Mouse (Mus musculus) limb, embryonic 12.5 days (tissue): Measurements from ENCODE around the gene Sprr2d. TPM values are rescaled to one million over a fixed set of nuclear protein-coding genes. Genes with fewer than 3 reads are reported as not detected.

Experiments
- polyA plus RNA-seq: library from polyadenylated mRNA; unstranded; fragments of >200 nt; fragmentation: Nextera tagmentation; extraction: Ambion mirVana; gene quantifications from 2 replicates; pipeline ENCODE4 v1.2.1, GENCODE M21; 2016

The Sprr2d gene
- polyA plus RNA-seq, 1 experiment from 2014 or later: not detected

Other genes starting within 250 kb of the Sprr2d start
- gene Prr9, start 215.2 kb upstream of the Sprr2d start, polyA plus RNA-seq: not detected in 2 replicates
- not detected in 2 replicates for gene Lelp1, start 196.4 kb upstream of the Sprr2d start, polyA plus RNA-seq
- not detected in 2 replicates for gene Sprr2a1, start 123.3 kb upstream of the Sprr2d start, polyA plus RNA-seq
- 0.90 and 1.0 TPM in 2 replicates for gene Sprr2a2, start 123.2 kb upstream of the Sprr2d start, polyA plus RNA-seq
- gene Sprr2a3, start 53.7 kb upstream of the Sprr2d start, polyA plus RNA-seq: not detected in 2 replicates
- not detected in 2 replicates for gene Sprr2b, start 22.5 kb upstream of the Sprr2d start, polyA plus RNA-seq
- gene Sprr2e, start 13.0 kb downstream of the Sprr2d start, polyA plus RNA-seq: not detected in 2 replicates
- gene Sprr2f, start 26.0 kb downstream of the Sprr2d start, polyA plus RNA-seq: not detected in 2 replicates
- gene Sprr2h, start 46.5 kb downstream of the Sprr2d start, polyA plus RNA-seq: not detected in 2 replicates
- gene Sprr2i, start 68.9 kb downstream of the Sprr2d start, polyA plus RNA-seq: not detected in 2 replicates
- gene Sprr2j-ps, start 78.9 kb downstream of the Sprr2d start, polyA plus RNA-seq: not detected in 2 replicates
- 6.4 and 7.6 TPM in 2 replicates for gene Gm9774, start 90.3 kb downstream of the Sprr2d start, polyA plus RNA-seq
- gene Sprr2k, start 93.4 kb downstream of the Sprr2d start, polyA plus RNA-seq: not detected in 2 replicates
- not detected in 2 replicates for gene Sprr1b, start 99.6 kb downstream of the Sprr2d start, polyA plus RNA-seq
- not detected in 2 replicates for gene Sprr3, start 119.6 kb downstream of the Sprr2d start, polyA plus RNA-seq
- gene Sprr1a, start 146.8 kb downstream of the Sprr2d start, polyA plus RNA-seq: not detected in 2 replicates
- gene Sprr4, start 161.4 kb downstream of the Sprr2d start, polyA plus RNA-seq: not detected in 2 replicates
- gene 2310046K23Rik, start 195.4 kb downstream of the Sprr2d start, polyA plus RNA-seq: not detected in 2 replicates
- gene Ivl, start 234.6 kb downstream of the Sprr2d start, polyA plus RNA-seq: 0.18 TPM in 1 of 2 replicates, not detected in the other
- not detected in 2 replicates for gene Smcp, start 249.9 kb downstream of the Sprr2d start, polyA plus RNA-seq